Mouse (Mus musculus): ENCODE measurements around the gene Pik3r1. TPM values are rescaled to one million over a fixed set of nuclear protein-coding genes. Genes with fewer than 3 reads are reported as not detected.

Gene Pik3r1
- polyA plus RNA-seq (2016; fragmentation: Nextera tagmentation; extraction: Ambion mirVana), result 14.8 and 16.4 TPM in 2 replicates

DNA sequence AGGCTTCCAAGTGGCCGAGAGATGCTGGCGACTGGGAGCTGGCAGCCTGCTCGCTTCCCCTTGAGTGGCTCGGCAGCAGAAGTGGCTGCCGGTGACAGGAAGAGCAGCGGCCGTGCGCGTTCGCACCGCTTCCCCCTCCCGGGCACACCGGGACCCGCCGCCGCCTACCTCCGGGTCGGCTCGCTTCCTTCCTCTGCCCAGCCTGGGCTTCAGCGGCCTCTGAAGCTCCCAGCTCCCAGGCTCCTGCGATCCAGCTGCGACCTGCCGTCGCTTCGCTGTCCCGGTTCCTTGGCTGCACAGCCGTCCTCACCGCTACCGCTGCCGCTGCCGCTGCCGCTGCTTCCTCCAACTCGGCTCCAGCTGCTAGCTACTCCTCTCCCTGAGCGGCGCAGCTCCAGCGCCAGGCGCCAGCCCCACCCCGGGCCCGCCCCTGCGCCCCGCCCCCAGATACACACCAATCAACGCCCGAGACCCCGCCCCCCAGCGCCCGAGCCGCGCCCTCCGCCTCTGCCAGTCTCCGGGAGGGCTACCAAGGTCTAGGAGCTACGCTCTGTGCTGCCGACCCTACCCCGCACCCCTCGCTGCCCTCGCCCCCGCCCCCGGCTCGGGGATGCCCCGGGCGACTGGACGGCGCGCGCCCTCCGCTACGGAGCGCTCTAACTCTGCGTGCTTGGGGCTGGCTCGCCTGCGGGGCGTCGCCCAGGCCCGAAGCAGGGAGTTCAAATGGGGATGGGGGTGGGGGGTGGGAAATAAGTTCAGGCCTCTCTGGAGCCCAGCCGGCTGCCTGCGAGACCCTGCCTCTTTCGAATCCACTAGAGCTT lies at the start of gene Pik3r1:
Gene Pik3r1, minus strand, starts transcription at position 409 of the 821 bp plus-strand sequence.
- Histone ChIP-seq H3K27ac (replicated peaks) (peak within 1 kb of the TSS; percentile 88), H3K27me3 (ENCODE audit: low read depth, poor library complexity, severe bottlenecking) (no peaks in the 10 kb centered on the region), H3K36me3 (no peaks in the 10 kb centered on the region), H3K9me3 (replicated peaks) (no peaks in the 10 kb centered on the region), H3K4me1 (peaks cover 46% of the 10 kb centered on the region), H3K4me3 (peak within 1 kb of the TSS; percentile 73)
- peak; percentile 99 for DNase-seq (ENCODE audit: low spot score)
- under 1% methylated on average over 76 of the region's 76 CpGs for WGBS

DNA sequence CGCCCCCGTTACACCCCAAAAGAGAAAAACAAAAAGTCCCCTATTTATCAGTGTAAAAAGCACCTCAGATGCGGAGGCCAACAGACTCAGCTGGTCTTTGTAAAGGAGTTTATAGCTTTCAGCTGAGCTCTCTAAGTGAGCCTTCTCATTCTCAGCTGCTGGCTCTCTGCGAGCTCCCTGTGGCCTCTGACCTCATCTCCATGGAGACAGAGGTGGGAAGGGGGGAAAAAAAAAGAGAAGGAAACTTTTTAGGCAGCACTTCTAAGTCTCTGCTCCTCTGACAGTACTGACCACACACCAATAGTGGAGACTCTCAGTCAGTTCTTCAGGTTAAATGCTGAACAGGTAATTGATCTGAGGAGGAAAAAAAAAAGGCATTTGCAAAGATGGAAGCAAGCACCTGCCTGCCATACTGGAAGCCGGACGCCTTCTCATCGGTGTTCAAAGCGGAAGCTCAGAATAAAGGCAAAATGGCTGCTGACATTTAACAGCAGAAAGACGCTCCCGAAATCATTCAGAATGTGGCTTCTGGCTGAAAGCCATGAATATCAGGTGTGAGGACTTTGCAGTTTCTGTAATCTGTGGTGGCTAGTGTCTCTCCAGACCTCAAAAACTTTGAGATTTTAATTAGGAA lies 45.4 kb upstream of the Pik3r1 start:
- Histone ChIP-seq H3K4me1 (peaks cover 25% of the 10 kb centered on the region), H3K9me3 (replicated peaks) (no peaks in the 10 kb centered on the region), H3K4me3 (peak overlapping the region; percentile 39), H3K36me3 (no peaks in the 10 kb centered on the region), H3K27me3 (ENCODE audit: low read depth, poor library complexity, severe bottlenecking) (peaks cover 5% of the 10 kb centered on the region; the same call in 1 of the 2 replicates), H3K27ac (replicated peaks) (peak overlapping the region; percentile 72)
- peak; percentile 69 for DNase-seq (ENCODE audit: low spot score)
- WGBS, result 15% methylated on average over 10 of the region's 10 CpGs

DNA sequence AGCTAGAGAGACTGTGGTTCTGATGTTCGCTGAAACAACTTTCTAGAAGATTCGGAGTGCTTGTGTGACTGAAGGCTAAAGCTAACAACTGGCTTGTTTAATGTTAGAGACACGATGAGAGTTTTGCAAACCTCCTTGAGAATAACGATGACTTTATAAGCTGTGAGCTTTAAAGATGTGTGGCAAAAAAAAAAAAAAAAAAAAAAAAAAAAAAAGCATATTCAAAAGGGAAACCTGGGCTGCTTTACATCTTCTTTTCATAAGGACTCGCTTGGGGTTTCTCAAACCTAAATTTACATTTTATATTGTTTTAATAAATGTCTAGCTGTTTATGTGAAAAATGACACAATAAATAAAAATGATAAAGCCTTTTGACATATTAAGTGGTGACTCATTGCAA lies 44.3 kb upstream of the Pik3r1 start:
- WGBS, result 68% methylated on average over 5 of the region's 5 CpGs
- no peak for DNase-seq (ENCODE audit: low spot score)
- no peaks in the 10 kb centered on the region for H3K9me3 ChIP-seq (replicated peaks)
- H3K4me1 ChIP-seq, result peaks cover 25% of the 10 kb centered on the region
- H3K4me3 ChIP-seq, result no peak overlapping the region
- peak overlapping the region; percentile 49; the same call in 1 of the 2 replicates for H3K27ac ChIP-seq (replicated peaks)
- peaks cover 5% of the 10 kb centered on the region; the same call in 1 of the 2 replicates for H3K27me3 ChIP-seq (ENCODE audit: low read depth, poor library complexity, severe bottlenecking)
- H3K36me3 ChIP-seq, result no peaks in the 10 kb centered on the region

DNA sequence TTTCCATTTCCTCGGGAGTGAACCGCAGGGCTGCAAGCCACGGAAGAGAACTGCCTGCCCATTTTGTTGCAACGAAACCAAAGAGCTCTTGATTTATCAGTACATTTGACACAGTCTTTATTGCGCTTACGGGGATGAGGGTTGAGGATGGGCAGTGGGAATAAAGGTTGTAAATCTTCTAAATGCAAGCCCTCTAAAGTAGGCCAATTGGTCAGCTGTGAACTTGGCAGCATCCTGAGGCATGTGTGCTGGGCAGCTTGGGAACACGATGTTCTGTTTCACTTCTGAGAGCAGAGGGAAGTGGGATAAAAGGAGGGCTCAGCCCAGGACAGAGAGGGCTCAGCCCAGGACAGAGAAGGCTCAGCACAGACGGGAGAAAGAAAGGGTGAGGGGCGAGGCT lies 43.9 kb upstream of the Pik3r1 start:
- Histone ChIP-seq H3K4me3 (no peak overlapping the region), H3K4me1 (peaks cover 25% of the 10 kb centered on the region), H3K27me3 (ENCODE audit: low read depth, poor library complexity, severe bottlenecking) (peaks cover 5% of the 10 kb centered on the region; the same call in 1 of the 2 replicates), H3K27ac (replicated peaks) (peak overlapping the region; percentile 49; the same call in 1 of the 2 replicates), H3K36me3 (no peaks in the 10 kb centered on the region), H3K9me3 (replicated peaks) (no peaks in the 10 kb centered on the region)
- peak; percentile 28 for DNase-seq (ENCODE audit: low spot score)
- WGBS, result 50% methylated on average over 9 of the region's 9 CpGs

DNA sequence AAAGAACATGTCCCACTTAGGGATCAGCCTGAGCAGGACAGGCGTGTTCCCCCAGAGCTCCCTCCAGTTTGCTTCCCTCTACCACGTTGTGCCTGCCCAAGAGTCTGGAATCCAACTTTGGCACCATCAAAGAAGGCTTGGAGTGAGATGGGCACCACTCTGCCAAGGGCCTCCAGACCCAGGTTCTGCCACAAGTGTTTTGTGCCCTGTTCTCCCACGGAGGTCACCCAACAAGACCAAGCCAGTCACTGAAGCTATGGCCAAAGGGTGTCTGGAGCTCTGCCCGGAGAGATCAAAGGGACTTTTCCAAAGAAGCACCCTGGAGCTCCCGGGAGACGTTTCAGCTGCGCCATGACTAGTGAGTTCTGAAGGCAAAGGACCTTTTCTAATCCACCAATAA lies 42.6 kb upstream of the Pik3r1 start:
- 82% methylated on average over 7 of the region's 7 CpGs for WGBS

DNA sequence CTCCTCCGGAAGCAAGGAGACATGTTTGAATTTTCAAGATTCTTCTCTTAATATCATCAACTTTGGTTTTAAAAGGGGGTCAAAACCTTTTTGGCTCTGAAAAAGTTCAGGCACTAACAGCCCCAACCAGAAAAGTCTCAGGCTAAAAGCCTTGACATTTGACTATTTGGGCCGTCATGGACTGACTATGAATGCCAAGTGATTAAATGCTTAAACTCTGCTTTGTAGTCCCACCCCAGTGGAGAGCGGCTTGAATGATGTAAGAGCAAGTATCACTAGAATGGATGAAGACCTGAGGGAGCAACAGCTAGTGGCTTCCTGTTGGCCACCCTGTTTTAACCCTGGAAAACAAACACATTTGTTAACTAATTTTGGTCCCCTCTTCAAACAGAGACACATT lies 41.8 kb upstream of the Pik3r1 start:
- Histone ChIP-seq H3K27ac (replicated peaks) (no peak overlapping the region), H3K27me3 (ENCODE audit: low read depth, poor library complexity, severe bottlenecking) (peaks cover 5% of the 10 kb centered on the region; the same call in 1 of the 2 replicates), H3K36me3 (no peaks in the 10 kb centered on the region), H3K4me3 (no peak overlapping the region), H3K9me3 (replicated peaks) (no peaks in the 10 kb centered on the region), H3K4me1 (peaks cover 25% of the 10 kb centered on the region)
- no peak for DNase-seq (ENCODE audit: low spot score)
- 86% methylated on average over 3 of the region's 3 CpGs for WGBS

More for the DNA sequence above, 42.6 kb upstream of the Pik3r1 start:
- Histone ChIP-seq H3K9me3 (replicated peaks) (no peaks in the 10 kb centered on the region), H3K4me1 (peaks cover 25% of the 10 kb centered on the region), H3K4me3 (no peak overlapping the region), H3K36me3 (no peaks in the 10 kb centered on the region), H3K27me3 (ENCODE audit: low read depth, poor library complexity, severe bottlenecking) (peaks cover 5% of the 10 kb centered on the region; the same call in 1 of the 2 replicates), H3K27ac (replicated peaks) (no peak overlapping the region)
- no peak for DNase-seq (ENCODE audit: low spot score)

DNA sequence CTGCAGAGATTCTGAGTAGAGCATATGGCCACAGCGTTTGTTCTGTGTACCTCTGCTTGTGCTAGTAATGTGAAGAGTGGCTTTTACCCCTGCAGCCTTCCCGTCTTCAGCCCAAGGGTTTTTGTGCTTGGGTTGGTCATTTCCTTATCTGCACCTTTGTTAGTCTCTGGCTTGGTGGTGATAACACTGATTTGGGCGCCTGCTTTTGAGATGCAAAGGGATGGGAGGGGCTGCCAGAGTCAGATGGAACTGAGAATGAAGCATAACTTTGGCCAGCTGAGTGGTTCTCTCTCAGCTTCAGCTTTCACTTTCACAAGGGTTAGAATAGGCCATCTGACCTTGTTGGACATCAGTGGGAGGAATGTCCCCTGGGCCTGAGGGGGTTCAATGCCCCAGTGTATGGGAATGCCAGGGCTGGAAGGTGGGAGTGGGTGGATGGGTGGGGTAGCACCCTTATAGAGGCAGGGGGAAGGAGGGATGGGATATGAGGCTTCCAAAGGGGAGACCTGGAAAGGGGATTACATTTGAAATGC lies 37.6 kb upstream of the Pik3r1 start:
- peaks cover 17% of the 10 kb centered on the region for H3K4me1 ChIP-seq
- H3K9me3 ChIP-seq (replicated peaks), result no peaks in the 10 kb centered on the region
- peaks cover 20% of the 10 kb centered on the region for H3K27me3 ChIP-seq (ENCODE audit: low read depth, poor library complexity, severe bottlenecking)
- DNase-seq (ENCODE audit: low spot score), result no peak
- H3K36me3 ChIP-seq, result no peaks in the 10 kb centered on the region
- WGBS, result 73% methylated on average over 3 of the region's 3 CpGs
- no peak overlapping the region for H3K4me3 ChIP-seq
- no peak overlapping the region for H3K27ac ChIP-seq (replicated peaks)

DNA sequence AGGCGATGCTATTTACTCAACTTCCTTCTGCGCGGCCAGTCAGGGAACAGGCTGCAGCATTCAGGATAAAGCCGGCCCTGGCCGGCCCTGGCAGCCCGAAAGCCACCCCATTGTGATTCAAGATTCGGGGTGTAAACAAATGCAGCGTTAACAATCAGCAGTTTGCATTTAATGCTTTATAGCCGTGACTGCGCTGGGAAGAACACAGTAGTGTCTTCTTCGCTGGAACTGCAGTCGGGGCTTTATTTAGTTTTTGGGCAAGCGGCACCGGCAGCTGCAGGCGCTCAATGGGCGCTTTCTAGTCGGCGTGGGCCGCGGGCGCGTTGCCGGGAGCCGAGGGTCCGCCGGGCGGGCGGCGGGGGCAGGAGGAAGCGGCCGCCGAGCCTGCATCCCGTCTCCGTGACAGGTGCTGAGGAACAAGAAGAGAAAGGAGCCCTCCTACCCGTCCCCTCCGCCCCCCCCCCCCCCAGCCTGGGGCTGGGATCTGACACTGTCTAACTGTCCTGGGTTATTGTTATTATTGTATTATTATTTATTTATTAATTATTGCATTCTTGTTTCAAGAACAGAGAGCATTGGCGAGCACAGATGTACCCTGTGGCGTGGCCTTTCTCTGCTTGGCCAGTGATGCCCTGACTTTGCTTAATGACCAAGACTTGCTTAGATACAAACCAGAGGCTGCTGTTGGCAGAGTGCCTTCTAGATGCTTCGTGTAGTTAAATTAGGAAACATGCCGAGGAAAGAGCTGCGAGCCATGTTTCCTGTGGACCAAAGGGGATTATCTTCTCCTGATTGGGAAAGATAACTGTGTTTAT lies 33.6 kb upstream of the Pik3r1 start:
- peaks cover 29% of the 10 kb centered on the region for H3K4me1 ChIP-seq
- no peaks in the 10 kb centered on the region for H3K9me3 ChIP-seq (replicated peaks)
- H3K36me3 ChIP-seq, result no peaks in the 10 kb centered on the region
- H3K27ac ChIP-seq (replicated peaks), result peak overlapping the region; percentile 94
- WGBS, result 5% methylated on average over 41 of the region's 41 CpGs
- DNase-seq (ENCODE audit: low spot score), result peak; percentile 83
- H3K4me3 ChIP-seq, result peak overlapping the region; percentile 58
- H3K27me3 ChIP-seq (ENCODE audit: low read depth, poor library complexity, severe bottlenecking), result peaks cover 31% of the 10 kb centered on the region

DNA sequence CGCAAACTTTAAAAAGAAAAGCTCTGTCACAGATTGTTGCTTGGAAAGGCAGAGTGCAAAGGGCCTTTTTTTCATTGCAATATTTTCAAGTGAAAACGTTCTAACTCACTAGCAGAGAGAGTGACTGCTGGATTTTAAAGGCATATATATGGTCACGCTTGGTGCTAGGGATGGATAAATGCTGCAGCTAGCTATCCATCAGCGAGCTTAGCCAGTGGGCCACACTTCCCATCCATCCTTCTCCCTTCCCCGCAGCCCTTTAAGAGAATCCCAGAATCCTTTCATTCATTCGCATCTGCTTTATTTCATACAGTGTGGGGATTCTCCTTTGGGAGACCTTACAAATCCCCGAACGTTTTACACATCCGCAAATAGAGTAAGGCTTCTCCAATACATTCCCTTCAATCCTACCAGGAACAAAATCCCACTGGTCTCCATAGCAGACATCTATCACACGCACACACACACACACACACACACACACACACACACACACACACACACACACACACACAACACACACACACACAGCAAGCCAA lies 32.9 kb upstream of the Pik3r1 start:
- H3K27ac ChIP-seq (replicated peaks), result peak overlapping the region; percentile 94
- 22% methylated on average over 10 of the region's 10 CpGs for WGBS
- no peak for DNase-seq (ENCODE audit: low spot score)

DNA sequence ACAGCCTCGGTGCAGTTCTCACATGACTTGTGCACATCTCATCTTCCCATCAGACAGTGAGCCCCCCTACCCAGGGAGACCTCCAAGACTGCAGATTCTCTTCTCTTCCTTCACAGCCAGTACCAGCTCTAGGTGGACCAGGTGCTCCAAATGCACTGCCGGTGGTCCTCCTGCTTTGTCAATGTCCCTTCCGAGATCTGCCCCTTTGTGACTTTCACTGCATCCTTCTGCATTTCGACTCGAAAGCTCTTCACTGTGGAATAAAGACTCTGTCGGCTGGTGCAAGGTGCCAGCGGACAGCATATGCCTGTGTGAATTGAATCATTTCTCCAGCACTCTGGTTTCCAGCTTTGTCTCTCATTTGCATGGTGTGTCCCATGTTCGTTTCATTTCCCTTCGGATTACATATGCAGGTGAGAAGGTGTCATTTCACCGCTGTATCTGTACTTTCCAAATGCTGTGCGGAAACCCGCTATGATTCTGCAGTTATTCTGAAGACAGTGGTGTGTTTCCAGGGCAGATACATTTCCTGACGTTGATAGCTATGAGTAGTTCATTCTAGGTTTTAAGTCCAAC lies 32.1 kb upstream of the Pik3r1 start:
- H3K9me3 ChIP-seq (replicated peaks), result no peaks in the 10 kb centered on the region
- no peak for DNase-seq (ENCODE audit: low spot score)
- 80% methylated on average over 13 of the region's 13 CpGs for WGBS
- H3K27me3 ChIP-seq (ENCODE audit: low read depth, poor library complexity, severe bottlenecking), result peaks cover 31% of the 10 kb centered on the region
- no peaks in the 10 kb centered on the region for H3K36me3 ChIP-seq
- peak overlapping the region; percentile 28; the same call in 1 of the 2 replicates for H3K27ac ChIP-seq (replicated peaks)
- H3K4me1 ChIP-seq, result peaks cover 29% of the 10 kb centered on the region
- no peak overlapping the region for H3K4me3 ChIP-seq

More for the DNA sequence above, 32.9 kb upstream of the Pik3r1 start:
- Histone ChIP-seq H3K4me3 (peak overlapping the region; percentile 58), H3K27me3 (ENCODE audit: low read depth, poor library complexity, severe bottlenecking) (peaks cover 31% of the 10 kb centered on the region), H3K36me3 (no peaks in the 10 kb centered on the region), H3K4me1 (peaks cover 29% of the 10 kb centered on the region), H3K9me3 (replicated peaks) (no peaks in the 10 kb centered on the region)

DNA sequence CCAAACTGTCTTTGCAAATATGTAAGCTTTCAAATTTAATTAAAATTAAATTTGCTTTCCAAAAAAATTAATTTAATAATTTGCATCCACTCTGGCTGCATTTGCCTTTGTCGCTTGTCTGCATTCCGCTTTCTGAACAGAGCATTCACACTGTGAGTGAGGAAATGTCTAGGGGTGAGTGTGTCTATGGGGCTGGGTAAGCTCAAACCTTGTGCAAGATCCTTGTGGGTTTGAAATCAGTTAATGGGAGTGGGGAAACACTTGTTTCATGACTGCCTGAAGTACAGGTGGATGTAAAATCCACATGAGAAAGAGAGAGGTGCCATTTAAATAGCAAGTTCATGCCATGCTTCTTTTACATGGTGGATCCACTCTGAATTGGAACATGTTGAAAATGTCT lies 31.3 kb upstream of the Pik3r1 start:
- 87% methylated on average over 2 of the region's 2 CpGs for WGBS
- DNase-seq (ENCODE audit: low spot score), result no peak

More for the DNA sequence above, 31.3 kb upstream of the Pik3r1 start:
- Histone ChIP-seq H3K36me3 (no peaks in the 10 kb centered on the region), H3K4me1 (peaks cover 29% of the 10 kb centered on the region), H3K4me3 (no peak overlapping the region), H3K9me3 (replicated peaks) (no peaks in the 10 kb centered on the region), H3K27ac (replicated peaks) (no peak overlapping the region), H3K27me3 (ENCODE audit: low read depth, poor library complexity, severe bottlenecking) (peaks cover 31% of the 10 kb centered on the region)
